Mouse (Mus musculus) frontal cortex, adult 2 months (tissue): ENCODE data around the gene Chd5. TPM values are rescaled to one million over a fixed set of nuclear protein-coding genes. Genes with fewer than 3 reads are reported as not detected.
A peak's percentile ranks its signal among the peaks of the same experiment; 100 is the strongest.

Source experiments
- DNase-seq, 2 experiments: peaks; one replicate each; pipeline ENCODE4 v3.0.0; 2022; ENCODE audit warnings: low spot score in 1 of 2; ENCODE audit errors: extremely low spot score in 1 of 2
- polyA plus RNA-seq: library from polyadenylated mRNA; depleted of rRNA; stranded (reverse); fragments of >200 nt; gene quantifications from 2 replicates; pipeline ENCODE4 v1.2.3, GENCODE M21; 2012

Chd5 gene
- polyA plus RNA-seq, 1 experiment: 77.9 TPM

DNA sequence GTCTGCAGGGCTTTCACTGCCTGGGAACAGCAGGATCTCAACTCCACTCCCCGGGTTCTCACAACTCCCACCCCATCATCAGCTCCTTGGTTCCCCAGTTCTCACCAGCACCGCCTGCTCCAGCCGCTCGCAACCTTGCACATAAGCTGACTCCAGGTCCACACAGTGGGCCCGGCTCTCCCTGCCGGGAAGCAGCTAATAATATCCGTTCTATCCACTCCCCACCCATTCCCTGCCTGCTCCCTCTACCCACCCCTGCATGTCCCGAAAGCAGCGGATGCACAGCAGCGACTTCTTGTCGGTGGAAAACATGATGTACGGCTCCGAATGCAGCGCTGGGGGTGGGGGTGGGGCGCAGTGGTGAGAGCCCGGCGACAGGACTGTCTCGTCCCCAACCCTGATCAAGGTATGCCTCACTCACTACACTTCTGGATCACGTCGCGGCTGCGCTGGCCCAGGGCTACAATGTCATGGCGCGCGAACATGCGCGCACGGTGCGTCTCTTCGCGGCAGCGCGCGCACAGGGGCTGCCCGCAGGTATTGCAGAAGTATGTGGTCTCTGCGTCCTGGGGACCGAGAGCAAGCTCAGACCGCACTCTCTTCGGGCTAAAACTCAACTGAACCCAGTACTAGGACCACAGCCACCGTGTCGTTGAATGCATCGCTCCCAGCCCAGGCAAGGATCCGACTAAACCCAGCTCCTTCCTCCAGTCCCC is 22.8 kb upstream of the Chd5 start:
- DNase-seq: peak in 1 of 2 experiments; percentile 31

DNA sequence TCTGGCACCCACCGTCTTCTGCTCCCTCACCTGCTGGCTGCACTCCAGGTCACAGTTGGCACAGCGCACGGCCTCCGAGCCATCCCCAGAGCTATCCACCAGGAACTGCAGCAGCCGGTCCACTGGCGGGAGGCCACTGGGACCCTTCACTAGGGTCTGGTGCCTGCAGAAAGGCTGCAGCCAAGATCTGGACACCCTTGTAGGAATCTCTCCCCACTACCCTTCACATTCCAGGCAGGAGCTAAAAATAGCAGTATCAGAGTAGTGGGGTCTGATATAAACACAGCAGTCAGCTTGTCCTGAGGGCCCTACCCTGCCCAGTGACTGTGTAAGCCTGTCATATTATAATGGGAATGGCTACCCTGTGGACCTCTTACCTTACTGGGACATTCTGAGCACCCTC is 20.8 kb upstream of the Chd5 start:
- no peak for DNase-seq

DNA sequence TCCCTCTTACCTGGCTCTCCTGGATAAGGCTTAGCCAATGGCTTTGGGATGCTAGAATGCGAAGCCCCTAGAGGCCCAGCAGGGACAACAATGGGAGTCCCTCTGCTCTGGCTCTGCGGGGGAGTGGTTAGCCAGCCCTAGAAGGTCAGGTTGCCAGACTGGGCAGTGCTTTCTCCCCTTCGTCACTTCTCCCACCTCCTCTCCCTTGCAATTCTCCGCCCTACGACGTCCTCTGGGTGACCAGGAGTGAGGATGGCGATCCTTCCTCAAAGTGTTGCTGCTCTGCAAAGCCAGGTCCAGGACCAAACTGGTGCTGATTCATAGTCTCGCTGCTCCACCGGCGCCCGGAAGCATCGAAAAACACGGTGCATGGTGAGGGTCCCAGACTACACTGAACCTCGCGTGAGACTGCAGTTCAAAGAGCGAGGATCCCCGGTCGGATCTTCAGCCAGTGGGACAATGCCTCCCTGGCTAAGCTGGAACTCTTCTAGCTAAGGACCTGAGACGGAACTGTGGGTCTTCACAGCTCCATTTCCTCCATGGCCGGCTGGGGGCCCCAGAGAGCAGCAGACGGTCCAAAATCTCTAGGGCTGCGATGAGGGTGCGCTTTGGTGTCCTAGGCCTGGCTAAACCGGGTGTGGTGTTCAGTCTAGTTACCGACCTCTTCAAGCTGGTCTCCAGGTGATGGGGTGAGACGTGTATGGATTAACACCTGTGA is 19.8 kb upstream of the Chd5 start, which contains the start of gene Rnf207:
Gene Rnf207, minus strand, starts transcription at position 477 of the 718 bp plus-strand sequence.
- DNase-seq: peak in 1 of 2 experiments; percentile 67

DNA sequence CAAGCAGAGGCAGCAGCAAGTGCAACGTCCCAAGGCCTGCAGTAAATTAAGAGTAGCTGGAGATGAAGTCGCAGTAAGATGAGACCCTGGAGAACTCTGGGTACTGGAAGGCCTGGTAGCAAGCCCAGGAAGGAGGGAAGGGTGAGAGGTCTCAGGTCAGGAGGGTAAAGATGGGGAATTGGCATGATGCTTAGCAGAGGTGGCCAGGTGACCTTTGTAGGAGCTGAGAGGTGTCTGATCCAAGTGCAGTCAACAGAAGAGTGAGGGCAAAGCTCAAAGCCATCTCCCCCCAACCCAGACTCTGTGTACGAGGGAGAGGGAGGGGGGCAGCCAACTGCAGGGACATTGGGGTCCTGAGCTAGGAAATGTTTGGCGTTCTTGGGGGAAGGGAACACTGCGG is 17.0 kb upstream of the Chd5 start:
- DNase-seq: no peak

DNA sequence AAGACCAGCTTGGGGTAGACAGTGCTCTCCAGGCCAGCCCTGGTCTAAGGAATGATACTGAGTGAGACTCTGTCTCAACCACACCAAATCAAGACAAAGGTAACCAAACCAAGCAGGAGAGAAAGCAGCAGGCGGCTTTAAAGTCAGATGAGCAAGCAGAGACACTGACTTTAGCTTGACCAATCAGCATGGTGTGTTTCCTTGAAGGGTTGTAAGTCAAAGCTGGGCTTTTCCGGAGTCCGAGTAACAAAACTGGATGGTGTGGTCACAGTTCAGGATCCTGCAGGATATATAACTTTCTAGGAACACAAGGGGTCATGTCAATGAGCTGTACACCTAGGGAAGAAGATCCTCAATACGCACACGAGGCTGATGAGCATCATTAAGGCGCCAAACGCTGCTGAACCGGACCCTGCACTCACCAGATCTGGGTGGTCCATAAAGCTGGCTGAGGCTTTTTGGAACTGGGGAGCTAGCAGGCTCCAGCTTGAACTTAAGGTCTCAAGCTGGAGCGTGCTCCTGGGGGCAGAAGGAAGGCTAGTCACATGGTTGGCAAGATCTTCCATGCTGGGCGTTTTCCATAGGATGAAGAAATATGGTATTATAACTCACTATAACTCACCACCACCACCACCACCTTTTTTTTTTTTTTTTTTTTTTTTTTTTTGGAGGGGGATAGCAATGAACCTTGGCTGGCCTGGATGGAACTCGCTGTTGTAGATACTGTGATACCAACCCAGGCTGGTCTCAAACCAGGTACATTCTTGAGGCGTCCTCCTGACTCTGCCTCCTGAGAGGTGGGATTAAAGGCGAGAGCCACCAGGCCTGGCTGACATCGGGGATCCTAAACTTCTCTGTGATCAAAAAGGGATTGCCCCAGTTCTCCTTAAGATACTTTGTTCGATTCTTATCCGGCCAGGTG is 13.5 kb upstream of the Chd5 start:
- DNase-seq: no peak

DNA sequence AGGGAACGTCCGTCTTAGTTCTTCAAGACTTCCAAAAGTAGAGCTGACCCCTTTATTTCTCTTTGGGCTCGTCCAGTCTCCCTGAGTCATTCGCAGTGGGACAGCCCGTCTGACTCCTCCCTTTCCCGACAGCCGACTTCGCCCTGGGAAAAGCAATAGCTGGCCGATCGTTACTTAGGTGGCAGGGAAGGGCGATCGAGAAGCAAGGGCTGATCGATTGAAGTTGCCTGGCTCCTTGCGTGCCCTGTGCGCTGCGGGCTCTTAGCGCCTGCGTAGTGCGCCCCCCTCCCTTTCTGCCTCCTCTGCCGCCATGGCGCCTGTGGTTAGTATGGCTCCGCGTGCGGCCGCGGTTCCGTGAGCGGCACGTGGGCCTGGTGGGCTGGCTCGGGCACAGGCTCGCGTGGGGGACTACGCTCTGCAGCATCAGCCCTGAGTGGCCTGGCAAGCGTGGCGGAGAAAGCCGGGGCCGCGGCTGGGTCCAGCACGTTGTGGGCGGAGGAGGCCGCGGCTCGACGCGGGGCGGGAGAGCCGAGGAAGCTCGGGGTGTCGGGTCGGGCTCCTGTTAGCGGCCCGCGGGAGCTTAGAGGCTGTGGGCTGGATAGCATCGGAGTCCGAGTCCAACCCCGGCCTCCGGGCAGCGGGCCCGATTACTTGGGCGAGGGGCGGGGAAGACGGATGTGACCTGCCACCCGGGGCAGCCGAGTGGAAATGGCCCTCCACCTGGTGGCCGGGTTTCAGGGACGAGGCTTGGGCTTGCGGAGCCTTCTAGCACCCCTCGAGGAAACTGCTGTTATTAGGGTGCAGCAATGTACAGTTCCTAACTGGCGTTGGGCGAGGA is 12.7 kb upstream of the Chd5 start, which contains the start of gene Rpl22:
Gene Rpl22, plus strand, starts transcription at position 169 of the 838 bp plus-strand sequence.
- DNase-seq: peak; percentile 94 to 98

DNA sequence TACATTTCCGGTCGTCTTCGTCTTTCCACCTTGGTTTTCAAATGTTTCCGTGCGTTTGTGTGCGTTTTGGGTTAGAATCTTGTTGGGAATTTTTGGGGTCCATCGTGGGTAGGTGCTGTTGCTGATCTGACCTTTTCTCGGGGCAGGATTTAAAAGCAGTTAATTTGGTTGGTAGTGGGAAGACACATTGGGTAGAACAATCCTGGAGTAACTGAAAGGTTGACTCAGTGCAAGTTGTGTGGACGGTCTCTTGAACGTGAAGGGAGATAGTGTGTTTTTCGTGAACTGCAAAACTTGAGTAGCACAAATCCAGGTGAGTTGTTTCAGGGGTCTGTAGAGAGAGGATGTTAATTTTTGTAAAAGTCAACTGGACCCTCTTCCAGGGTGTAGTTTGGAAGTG is 11.9 kb upstream of the Chd5 start:
- no peak for DNase-seq

DNA sequence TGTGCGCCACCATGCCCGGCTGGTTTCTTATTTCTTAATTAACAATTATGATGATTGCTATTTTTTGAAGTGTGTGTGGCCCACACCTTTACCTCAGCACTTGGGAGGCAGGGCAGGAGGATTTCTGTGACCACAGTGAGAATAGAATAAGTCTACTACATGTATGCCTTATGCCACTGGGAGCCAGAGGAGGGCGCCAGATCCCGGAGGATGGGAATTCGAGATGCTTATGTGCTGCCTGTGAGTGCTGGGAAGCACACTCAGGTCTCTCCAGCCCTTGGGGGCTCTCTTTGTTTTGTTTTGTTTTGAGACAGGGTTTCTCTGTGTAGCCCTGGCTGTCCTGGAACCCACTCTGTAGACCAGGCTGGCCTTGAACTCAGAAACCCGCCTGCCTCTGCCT is 9.8 kb upstream of the Chd5 start:
- no peak for DNase-seq

DNA sequence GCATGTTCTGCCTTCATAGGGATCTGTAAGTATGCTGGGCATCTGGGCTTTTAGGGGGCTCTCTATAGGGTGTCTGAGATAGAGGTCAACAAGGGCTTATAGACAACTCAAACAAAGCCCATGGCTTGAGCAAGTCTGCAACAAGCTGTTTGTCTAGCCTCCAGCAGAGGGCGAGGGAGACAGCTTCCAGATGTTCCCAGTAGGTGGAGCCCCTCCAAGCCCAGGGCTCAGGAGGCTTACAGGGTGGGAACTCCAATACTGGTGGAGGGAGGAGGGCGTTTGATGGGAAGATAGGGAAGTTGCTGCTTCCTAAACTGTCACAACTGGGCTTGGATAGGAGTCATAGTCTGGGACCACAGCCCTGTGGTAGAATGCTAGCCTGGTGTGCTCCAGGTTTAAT is 5.5 kb upstream of the Chd5 start:
- peak in 1 of 2 experiments; percentile 85 for DNase-seq

DNA sequence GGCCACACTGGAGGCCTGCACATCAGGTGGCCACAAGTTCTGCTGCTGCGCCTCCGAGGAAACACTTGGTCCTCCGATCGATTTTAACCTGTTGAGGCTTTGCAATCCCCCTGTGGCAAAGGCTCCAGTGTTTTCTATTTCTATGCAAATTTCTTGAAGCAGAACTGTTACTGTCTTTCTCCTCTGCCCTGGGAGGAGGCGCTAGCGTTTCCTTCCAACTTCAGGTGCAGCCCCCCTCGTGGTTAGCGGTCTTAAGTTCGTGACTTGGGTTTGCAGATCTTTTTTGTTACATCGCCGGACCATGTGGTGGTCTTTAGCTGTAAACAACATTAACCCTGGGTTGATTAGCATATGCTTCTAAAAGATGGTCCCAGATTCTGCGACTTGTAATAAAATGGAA is 4.9 kb upstream of the Chd5 start:
- no peak for DNase-seq

DNA sequence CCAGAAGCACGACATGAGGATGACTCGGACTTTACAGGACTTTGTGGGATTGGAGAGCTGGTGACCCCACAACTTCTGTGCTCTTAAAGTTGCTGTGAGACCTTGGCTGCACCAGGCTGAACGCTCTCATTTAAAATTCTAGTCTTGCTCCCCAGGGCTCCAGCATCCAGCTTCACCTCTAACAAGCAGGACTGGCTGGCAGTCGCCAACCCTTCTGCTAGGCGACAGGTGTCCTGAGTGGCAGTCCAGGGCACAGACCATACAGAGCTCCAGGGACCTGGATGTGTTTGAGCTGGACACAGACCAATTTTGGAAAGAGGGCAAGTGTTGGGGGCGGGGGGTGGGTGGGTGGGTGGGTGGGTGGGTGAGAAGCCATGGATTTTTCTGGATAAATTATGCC is 679 bp upstream of the Chd5 start:
- DNase-seq: no peak

DNA sequence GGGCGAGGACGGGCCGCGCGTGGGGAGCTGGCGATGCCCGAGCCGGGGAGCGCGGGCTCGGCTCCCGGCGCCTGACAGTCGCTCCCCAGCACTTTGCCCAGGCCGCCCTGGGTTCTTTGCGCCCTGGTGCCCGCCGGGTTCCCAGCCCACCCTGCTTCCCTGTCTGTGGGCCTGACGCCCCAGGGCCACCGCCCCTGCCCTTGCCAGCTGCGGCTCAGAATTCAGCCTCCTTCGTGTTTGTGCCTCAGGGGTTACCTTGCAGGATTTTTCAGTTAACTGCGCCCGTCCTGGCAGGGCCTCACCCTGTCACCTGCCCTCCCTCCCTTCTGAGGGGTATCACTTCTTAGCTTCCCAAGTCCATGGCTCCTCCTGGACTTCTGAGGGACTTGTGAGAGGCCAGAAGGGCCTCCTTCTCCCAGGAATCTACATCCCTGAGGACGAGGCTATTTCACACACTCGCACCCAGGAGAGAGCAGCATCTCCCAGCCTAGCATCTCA is 891 bp downstream of the Chd5 start:
- DNase-seq: no peak

DNA sequence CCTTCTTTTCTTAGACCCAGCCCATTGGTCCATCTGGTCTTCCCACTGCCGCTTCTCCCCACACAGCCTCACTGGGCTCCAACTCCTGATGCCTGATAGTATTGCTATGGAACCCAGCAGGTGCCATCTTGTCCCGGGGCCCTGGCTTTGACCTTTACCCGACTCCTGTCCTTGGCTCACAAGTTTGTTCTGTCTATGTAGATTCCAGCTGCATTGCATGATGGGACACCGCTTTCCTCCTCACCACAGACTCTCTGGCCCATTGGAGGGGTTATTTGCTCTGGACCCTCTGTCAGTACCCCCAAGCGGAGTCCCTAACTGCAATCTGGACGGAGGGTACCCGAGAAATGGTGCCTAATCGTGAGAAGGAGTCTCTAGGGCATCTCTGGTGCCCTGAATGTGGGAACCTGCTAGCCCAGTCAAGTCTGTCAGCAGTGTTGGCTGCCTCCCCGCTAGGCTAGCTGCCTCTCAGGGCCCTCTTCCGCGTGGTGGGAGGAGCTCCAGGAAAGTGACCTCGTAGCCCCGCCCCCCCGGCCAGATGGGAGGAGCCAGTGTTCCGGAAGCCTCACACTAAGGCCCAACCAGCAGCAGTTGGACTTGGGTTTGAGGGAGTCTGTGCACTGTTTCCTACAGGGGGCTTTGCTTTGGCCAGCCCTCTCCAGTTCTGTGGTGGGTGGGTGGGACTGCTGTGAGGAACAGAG is 2.3 kb downstream of the Chd5 start:
- DNase-seq: peak in 1 of 2 experiments; percentile 51

DNA sequence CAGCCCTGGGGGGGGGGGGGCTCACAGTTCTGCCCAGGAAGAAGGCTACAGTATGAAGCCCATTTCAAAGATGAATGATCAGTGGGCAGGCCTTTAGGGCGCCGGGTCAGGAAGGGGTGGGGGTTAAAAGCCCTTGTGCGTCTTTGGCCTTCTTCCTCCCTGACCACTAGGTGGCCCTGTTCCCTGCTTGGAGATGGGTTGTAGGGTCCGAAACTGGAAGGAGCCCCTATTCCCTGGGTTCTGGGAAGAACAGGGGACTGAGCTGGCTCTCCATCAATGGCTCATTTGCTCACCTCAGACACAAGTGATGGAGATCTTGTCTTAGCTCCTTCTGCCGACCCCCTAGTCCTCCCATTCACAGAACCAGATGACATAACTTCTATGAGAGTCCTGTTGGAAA is 4.8 kb downstream of the Chd5 start:
- DNase-seq: peak in 1 of 2 experiments; percentile 55

DNA sequence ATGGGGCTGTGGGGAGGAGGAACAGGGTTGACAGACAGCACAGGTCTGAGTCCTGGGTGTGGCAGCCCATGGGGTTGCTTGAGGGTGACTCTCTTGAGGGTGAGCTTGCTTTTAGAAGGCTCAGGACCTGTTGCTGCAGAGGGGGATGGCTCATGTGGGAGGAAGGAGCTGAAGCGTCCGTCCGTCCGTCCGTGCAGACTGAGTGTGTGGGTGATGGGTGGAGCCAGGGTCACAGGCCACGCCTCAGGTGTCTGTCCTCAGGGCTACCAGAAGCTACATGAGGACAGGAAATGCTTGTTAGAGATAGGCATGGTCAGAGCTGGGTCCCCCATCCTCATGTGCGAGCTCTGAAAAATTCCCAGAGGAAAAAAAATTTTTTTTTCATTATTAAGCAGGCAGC is 6.2 kb downstream of the Chd5 start:
- no peak for DNase-seq

DNA sequence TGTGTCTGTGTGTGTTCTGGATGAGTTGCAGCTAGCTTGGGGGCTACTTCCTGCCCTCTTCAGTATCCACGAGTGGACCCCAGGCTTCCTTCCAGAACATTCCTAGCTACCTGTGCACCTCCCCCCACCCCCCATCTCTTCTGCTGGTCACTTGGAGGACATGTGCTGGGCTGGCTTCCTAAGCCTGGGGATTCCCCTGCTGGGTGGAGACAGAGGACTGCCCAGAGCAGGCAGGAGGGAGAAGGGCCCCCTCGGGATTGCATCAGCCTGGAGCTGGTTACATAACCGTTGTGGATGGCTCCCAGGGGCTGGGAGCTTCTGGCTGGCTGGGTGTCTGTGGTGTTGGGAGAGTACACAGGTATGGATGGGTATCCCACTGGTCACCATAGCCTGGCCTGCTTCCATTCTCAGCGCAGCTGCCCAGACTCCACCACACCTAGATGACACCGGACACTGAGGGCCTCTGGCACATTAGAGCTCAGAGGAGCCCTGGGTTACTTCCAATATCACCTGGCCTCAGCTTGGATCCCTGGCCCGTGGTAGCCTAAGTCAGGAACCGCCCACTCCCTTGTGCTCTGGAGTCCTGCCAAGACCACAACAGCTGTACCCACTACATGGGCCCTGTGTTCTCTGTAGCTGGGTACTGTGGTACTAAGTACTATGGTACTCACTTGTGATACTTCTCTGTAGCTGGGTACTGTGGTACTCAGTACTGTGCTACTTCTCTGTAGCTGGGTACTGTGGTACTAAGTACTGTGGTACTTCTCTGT is 6.9 kb downstream of the Chd5 start:
- peak in 1 of 2 experiments; percentile 73 for DNase-seq

DNA sequence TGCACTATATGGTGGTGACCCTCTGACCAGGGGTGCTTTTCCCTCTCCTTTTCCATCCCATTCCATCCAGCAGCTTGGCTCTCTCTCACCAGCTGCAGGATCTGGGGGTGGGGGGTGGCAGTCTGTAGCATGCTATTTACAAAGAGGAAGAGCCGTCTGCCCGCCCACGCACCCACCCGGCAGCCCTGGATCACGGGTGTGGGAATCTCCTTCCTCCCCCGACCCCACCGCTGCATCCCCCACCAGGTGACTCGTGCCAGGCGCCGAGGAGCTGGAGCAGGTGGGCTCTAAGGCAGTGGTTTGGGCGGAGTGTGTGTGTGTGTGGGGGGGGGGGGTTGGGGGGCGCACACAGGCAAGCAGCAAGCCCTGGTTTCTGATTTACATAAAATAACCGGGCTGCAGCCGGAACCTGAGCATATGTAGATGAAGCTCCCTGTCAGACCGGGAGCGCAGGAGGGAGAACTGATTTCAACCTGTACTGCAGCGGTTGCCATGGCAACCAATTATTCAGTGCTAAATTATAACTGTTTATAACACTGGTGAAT is 11.5 kb downstream of the Chd5 start:
- peak; percentile 75 to 88 for DNase-seq

DNA sequence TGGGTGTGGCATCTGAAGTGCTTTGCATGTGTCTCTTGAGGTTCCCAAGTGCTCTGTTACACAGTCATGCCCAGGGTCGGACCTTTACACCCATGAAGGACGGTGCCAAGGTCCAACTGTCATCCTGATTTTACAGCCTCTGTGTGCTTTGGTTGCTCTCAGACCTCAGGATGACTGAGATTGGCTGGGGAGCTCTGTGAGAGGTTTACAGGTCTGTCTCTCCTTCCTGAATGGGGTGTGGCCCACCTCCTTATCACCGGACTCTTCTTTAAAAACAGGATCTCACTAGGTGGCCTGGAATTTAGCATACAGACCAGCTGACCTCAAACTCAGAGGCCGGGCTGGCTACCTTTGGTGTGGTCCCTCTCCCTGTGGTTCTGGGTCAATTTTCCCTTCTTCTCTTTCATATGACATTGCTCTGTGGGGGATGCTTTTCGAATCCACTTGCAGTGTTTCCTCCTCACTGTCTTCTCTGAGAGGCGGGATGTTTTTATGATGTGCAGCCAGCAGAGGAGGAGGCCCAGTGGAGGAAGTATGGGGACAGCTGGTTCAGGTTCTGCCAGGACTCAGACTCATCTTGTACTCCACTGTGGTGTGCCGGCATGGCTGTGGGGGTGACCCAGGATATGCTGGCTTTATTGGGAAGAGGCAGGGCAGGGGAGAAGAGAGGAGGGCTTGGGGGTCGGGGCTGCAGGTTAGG is 12.4 kb downstream of the Chd5 start:
- peak; percentile 52 to 62 for DNase-seq
